Mouse (Mus musculus) forelimb bud, embryonic 11.5 days (tissue): ENCODE measurements around the gene Duoxa1.
"Not testable (repeated sequence)": the region's sequence is repeated elsewhere in the genome, so short reads cannot be mapped to it uniquely, and the experiment has no call there.

Source experiments
- DNase-seq: peaks from one replicate; pipeline ENCODE4 v3.0.0-alpha.2; 2012; ENCODE audit warnings: low read depth, low spot score

Gene Duoxa1

GRCm38 (mm10) chr2:122332222-122332621, 18.7 kb upstream of the Duoxa1 start:
- no peak for DNase-seq

DNA sequence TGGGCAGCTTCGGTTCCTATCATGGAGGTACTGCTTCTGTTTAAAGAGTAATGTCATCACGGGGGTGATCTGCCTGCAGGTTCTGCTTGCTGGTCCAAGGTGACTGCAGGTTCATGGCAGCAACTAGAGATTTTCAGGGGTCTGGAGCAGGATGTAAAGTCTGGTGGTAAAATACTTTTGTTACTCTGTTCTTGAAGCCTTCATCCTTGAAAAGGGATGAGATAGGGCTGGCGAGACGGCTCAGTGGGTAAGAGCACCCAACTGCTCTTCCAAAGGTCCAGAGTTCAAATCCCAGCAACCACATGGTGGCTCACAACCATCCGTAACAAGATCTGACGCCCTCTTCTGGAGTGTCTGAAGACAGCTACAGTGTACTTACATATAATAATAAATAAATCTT, 16.8 kb upstream of the Duoxa1 start:
- DNase-seq, result not testable (repeated sequence)

DNA sequence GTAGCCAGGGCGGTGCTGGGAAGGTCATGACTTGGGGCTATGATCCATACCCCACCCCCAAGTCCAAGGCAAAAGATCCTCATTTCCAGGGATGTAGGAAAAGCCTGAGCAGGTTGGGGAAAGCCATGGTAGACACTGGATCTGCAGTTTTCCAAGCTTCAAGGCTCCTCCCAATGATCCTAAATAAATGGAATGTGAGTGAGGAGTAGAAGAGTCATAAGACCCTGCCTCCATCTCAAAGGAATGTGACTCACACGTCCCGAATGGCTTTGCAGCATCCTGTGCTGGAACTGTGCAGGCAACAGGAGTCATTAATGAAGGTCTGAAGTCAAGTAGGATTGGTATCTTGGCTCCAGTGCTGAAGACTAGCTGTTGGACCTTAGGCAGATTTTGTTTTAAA, 14.5 kb upstream of the Duoxa1 start:
- DNase-seq, result no peak

- DNase-seq, result no peak
These were observed 11.8 kb upstream of the Duoxa1 start for GRCm38 (mm10) chr2:122325361-122325760.

GRCm38 (mm10) chr2:122324586-122324985, 11.1 kb upstream of the Duoxa1 start:
- no peak for DNase-seq

GRCm38 (mm10) chr2:122323960-122324359, 10.4 kb upstream of the Duoxa1 start:
- no peak for DNase-seq

GRCm38 (mm10) chr2:122317384-122317783, 3.9 kb upstream of the Duoxa1 start:
- DNase-seq, result no peak

- no peak for DNase-seq
These were observed 1.8 kb upstream of the Duoxa1 start, which contains the start of gene Duox1 for GRCm38 (mm10) chr2:122315372-122315771. Gene Duox1 (plus strand): TSS chr2:122315672.

GRCm38 (mm10) chr2:122312722-122313417, 660 bp downstream of the Duoxa1 start:
- peak; percentile 74 for DNase-seq

DNA sequence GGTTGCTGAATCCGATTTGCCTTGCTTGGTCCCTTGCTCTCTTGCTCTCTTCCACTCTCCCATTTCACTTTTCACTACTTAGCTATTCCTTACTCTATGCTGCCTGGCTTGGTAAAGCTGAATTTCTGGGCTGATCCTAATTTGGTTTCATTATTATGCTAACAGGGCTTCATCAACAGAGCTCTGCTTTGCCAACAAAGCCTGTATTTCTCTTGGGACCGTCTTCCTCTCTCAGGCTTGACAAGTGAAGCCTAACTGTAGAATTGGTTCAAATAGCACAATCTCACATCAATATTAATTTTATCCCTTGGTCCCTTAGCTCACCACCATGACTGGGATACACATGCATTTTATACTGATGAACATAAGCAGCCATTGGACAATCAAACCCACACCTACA, 2.0 kb downstream of the Duoxa1 start:
- DNase-seq, result no peak

- no peak for DNase-seq
These were observed 3.9 kb downstream of the Duoxa1 start for GRCm38 (mm10) chr2:122309647-122310046.

DNA sequence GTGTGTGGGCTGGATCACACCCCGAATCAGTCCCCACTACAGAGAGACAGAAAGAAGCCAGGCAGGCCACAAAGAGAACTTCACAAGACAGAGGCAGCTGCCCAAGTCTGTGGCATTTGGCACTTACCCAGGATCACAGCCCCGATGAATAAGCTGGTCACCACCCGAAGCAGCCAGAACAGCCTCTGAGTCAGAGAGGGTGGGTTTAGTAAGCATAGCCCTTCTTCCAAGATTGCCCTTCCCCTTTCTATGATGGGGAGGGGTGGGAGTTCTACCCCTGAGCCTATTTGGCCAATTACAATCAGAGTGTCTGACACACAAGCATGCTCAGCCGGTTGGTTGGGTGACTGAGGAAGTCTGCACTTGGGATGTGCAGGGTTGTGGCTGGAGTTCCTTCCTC, 7.3 kb downstream of the Duoxa1 start:
- no peak for DNase-seq

- no peak for DNase-seq
These were observed 8.2 kb downstream of the Duoxa1 start for GRCm38 (mm10) chr2:122305097-122305892.

- no peak for DNase-seq
These were observed 9.0 kb downstream of the Duoxa1 start for GRCm38 (mm10) chr2:122304544-122304943.

- DNase-seq, result peak; percentile 77
These were observed 10.8 kb downstream of the Duoxa1 start for GRCm38 (mm10) chr2:122302574-122303241.

GRCm38 (mm10) chr2:122301921-122302573, 11.5 kb downstream of the Duoxa1 start:
- DNase-seq, result no peak

GRCm38 (mm10) chr2:122301081-122301920, 12.2 kb downstream of the Duoxa1 start:
- DNase-seq, result no peak

DNA sequence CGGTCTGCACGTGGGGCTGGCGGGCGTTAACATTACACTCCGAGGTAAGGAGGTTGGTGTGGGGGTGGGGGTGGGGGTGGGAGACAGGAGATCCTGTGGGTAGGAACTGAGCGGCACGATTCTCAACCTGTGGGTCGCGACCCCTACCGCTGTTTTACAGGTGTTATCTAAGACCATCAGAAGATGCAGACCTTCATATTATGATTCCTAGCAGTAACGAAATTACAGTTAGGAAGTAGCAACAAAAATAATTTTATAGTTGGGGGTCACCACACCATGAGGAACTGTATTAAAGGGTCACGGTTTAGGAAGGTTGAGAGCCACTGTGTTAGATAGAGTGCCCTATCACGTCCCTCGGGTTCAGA, 12.9 kb downstream of the Duoxa1 start:
- DNase-seq, result no peak

DNA sequence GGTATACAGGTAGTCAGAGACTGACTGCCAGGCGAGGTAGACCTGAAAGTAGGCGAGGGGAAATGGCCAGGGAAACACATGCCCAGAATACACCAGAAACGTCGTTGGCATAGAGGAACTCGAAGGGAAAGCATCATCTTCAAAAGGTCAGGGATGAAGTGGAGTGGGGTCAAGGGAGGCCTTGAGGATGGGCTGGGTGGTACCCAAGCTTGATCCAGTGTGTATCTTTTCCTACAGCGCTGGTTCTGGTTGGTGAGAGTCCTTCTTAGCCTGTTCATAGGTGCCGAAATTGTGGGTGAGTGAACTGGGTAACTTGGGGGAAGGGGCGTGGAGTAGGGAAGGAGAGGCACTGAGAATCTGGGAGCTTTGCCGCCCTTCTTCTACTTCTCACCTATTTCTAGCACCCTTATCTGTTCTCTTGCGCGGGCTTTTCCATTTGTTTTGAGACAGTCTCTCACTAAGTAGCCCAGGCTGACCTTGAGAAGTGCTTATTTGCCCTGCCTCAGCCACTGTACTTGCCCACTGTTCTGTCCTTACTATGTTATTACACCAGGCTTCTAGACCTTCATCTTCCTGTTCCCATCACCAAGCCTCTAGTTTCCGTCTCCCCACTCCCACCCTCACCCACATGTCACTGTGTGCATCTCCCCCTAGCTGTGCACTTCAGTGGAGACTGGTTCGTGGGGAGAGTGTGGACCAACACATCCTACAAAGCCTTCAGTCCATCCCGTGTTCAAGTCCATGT, 13.4 kb downstream of the Duoxa1 start:
- DNase-seq, result no peak
